Mouse (Mus musculus): ENCODE data around the gene Ttc38. TPM values are rescaled to one million over a fixed set of nuclear protein-coding genes. Genes with fewer than 3 reads are reported as not detected.
"Not testable (repeated sequence)": the region's sequence is repeated elsewhere in the genome, so short reads cannot be mapped to it uniquely, and the experiment has no call there.

Ttc38 gene
- polyA plus RNA-seq, 1 experiment from 2014 or later: 3.9 TPM

- Histone ChIP-seq H3K27ac (no peak overlapping the region), H3K4me3 (no peak overlapping the region), H3K9me3 (no peaks in the 10 kb centered on the region), H3K4me1 (peaks cover 7% of the 10 kb centered on the region), H3K27me3 (replicated peaks) (0 out of 2 replicates have a peak, but pooled peaks cover 3% of the 10 kb centered on the region), H3K4me2 (replicated peaks) (no peak overlapping the region), H3K9ac (no peak overlapping the region), H3K36me3 (no peaks in the 10 kb centered on the region)
- WGBS: 87% methylated on average over 4 of the region's 4 CpGs
- ATAC-seq (ENCODE audit: low FRiP score, low read depth): no peak
These were observed 4.0 kb upstream of the Ttc38 start for GRCm38 (mm10) chr15:85828071-85828470.

- Histone ChIP-seq H3K4me1 (peaks cover 7% of the 10 kb centered on the region), H3K4me2 (replicated peaks) (no peak overlapping the region), H3K36me3 (no peaks in the 10 kb centered on the region), H3K9me3 (no peaks in the 10 kb centered on the region), H3K9ac (no peak overlapping the region), H3K4me3 (no peak overlapping the region), H3K27me3 (replicated peaks) (0 out of 2 replicates have a peak, but pooled peaks cover 3% of the 10 kb centered on the region), H3K27ac (no peak overlapping the region)
- ATAC-seq (ENCODE audit: low FRiP score, low read depth): no peak
- 67% methylated on average over 5 of the region's 5 CpGs for WGBS
These were observed 2.6 kb upstream of the Ttc38 start for GRCm38 (mm10) chr15:85829470-85829869.

GRCm38 (mm10) chr15:85832599-85832998 is 493 bp downstream of the Ttc38 start:
- peak overlapping the region; percentile 56 for H3K4me3 ChIP-seq
- no peaks in the 10 kb centered on the region for H3K9me3 ChIP-seq
- peak overlapping the region; percentile 82 for H3K4me2 ChIP-seq (replicated peaks)
- ATAC-seq (ENCODE audit: low FRiP score, low read depth): no peak
- 0 out of 2 replicates have a peak, but pooled peaks cover 3% of the 10 kb centered on the region for H3K27me3 ChIP-seq (replicated peaks)
- H3K27ac ChIP-seq: no peak overlapping the region
- H3K4me1 ChIP-seq: peaks cover 7% of the 10 kb centered on the region
- H3K36me3 ChIP-seq: no peaks in the 10 kb centered on the region
- WGBS: 50% methylated on average over 8 of the region's 8 CpGs
- H3K9ac ChIP-seq: peak overlapping the region; percentile 61

- Histone ChIP-seq H3K9me3 (no peaks in the 10 kb centered on the region), H3K27ac (no peak overlapping the region), H3K4me2 (replicated peaks) (no peak overlapping the region), H3K36me3 (no peaks in the 10 kb centered on the region), H3K4me1 (peaks cover 7% of the 10 kb centered on the region), H3K9ac (no peak overlapping the region), H3K4me3 (no peak overlapping the region), H3K27me3 (replicated peaks) (no peaks in the 10 kb centered on the region)
- WGBS: 58% methylated on average over 3 of the region's 3 CpGs
- no peak for ATAC-seq (ENCODE audit: low FRiP score, low read depth)
These were observed 3.2 kb downstream of the Ttc38 start for GRCm38 (mm10) chr15:85835335-85835734.

- Histone ChIP-seq H3K36me3 (no peaks in the 10 kb centered on the region), H3K4me3 (no peak overlapping the region), H3K4me1 (peaks cover 5% of the 10 kb centered on the region), H3K9me3 (no peaks in the 10 kb centered on the region), H3K27me3 (replicated peaks) (no peaks in the 10 kb centered on the region), H3K27ac (no peak overlapping the region), H3K9ac (no peak overlapping the region), H3K4me2 (replicated peaks) (no peak overlapping the region)
- no peak for ATAC-seq (ENCODE audit: low FRiP score, low read depth)
- WGBS: 90% methylated on average over 5 of the region's 5 CpGs
These were observed 4.8 kb downstream of the Ttc38 start for GRCm38 (mm10) chr15:85836887-85837286.

GRCm38 (mm10) chr15:85840983-85841382 is 8.9 kb downstream of the Ttc38 start:
- no peaks in the 10 kb centered on the region for H3K27me3 ChIP-seq (replicated peaks)
- 35% methylated on average over 6 of the region's 6 CpGs for WGBS
- H3K36me3 ChIP-seq: no peaks in the 10 kb centered on the region
- H3K4me2 ChIP-seq (replicated peaks): no peak overlapping the region
- H3K9ac ChIP-seq: no peak overlapping the region
- no peak overlapping the region for H3K4me3 ChIP-seq
- ATAC-seq (ENCODE audit: low FRiP score, low read depth): no peak
- no peaks in the 10 kb centered on the region for H3K9me3 ChIP-seq
- H3K27ac ChIP-seq: no peak overlapping the region
- H3K4me1 ChIP-seq: no peaks in the 10 kb centered on the region

- no peaks in the 10 kb centered on the region for H3K36me3 ChIP-seq
- no peaks in the 10 kb centered on the region for H3K27me3 ChIP-seq (replicated peaks)
- no peak overlapping the region for H3K4me2 ChIP-seq (replicated peaks)
- no peak for ATAC-seq (ENCODE audit: low FRiP score, low read depth)
- H3K4me1 ChIP-seq: no peaks in the 10 kb centered on the region
- no peaks in the 10 kb centered on the region for H3K9me3 ChIP-seq
- 84% methylated on average over 5 of the region's 5 CpGs for WGBS
- no peak overlapping the region for H3K4me3 ChIP-seq
- no peak overlapping the region for H3K27ac ChIP-seq
- H3K9ac ChIP-seq: no peak overlapping the region
These were observed 9.8 kb downstream of the Ttc38 start for GRCm38 (mm10) chr15:85841796-85842360.

GRCm38 (mm10) chr15:85845071-85845470 is 13.0 kb downstream of the Ttc38 start:
- Histone ChIP-seq H3K36me3 (no peaks in the 10 kb centered on the region), H3K4me1 (no peaks in the 10 kb centered on the region), H3K9me3 (no peaks in the 10 kb centered on the region), H3K27ac (no peak overlapping the region), H3K4me2 (replicated peaks) (no peak overlapping the region), H3K9ac (no peak overlapping the region), H3K27me3 (replicated peaks) (no peaks in the 10 kb centered on the region), H3K4me3 (no peak overlapping the region)
- no peak for ATAC-seq (ENCODE audit: low FRiP score, low read depth)

GRCm38 (mm10) chr15:85851656-85852392 is 19.7 kb downstream of the Ttc38 start:
- ATAC-seq (ENCODE audit: low FRiP score, low read depth): no peak
- Histone ChIP-seq H3K4me1 (no peaks in the 10 kb centered on the region), H3K4me2 (replicated peaks) (no peak overlapping the region), H3K36me3 (no peaks in the 10 kb centered on the region), H3K27me3 (replicated peaks) (no peaks in the 10 kb centered on the region), H3K27ac (no peak overlapping the region), H3K9me3 (no peaks in the 10 kb centered on the region), H3K9ac (0 out of 2 replicates have a peak overlapping the region, but pooled peaks have one; percentile 8), H3K4me3 (no peak overlapping the region)
- WGBS: 82% methylated on average over 12 of the region's 12 CpGs

- Histone ChIP-seq H3K27me3 (replicated peaks) (no peaks in the 10 kb centered on the region), H3K4me2 (replicated peaks) (peak overlapping the region; percentile 87), H3K9me3 (no peaks in the 10 kb centered on the region), H3K27ac (peak overlapping the region; percentile 57; the same call in 1 of the 2 replicates), H3K4me1 (peaks cover 23% of the 10 kb centered on the region), H3K36me3 (peaks cover 22% of the 10 kb centered on the region), H3K9ac (peak overlapping the region; percentile 77), H3K4me3 (peak overlapping the region; percentile 71)
- 10% methylated on average over 15 of the region's 15 CpGs for WGBS
- ATAC-seq (ENCODE audit: low FRiP score, low read depth): peak; percentile 55; the same call in 1 of the 2 replicates
These were observed 26.9 kb downstream of the Ttc38 start for GRCm38 (mm10) chr15:85858980-85859489.

- Histone ChIP-seq H3K9me3 (no peaks in the 10 kb centered on the region), H3K4me2 (replicated peaks) (peak within 1 kb of the TSS; percentile 87), H3K27me3 (replicated peaks) (no peaks in the 10 kb centered on the region), H3K9ac (peak within 1 kb of the TSS; percentile 77), H3K4me3 (peak within 1 kb of the TSS; percentile 71), H3K36me3 (peaks cover 28% of the 10 kb centered on the region), H3K4me1 (peaks cover 23% of the 10 kb centered on the region), H3K27ac (peak within 1 kb of the TSS; percentile 57; the same call in 1 of the 2 replicates)
- ATAC-seq (ENCODE audit: low FRiP score, low read depth): peak; percentile 96
- WGBS: under 1% methylated on average over 42 of the region's 42 CpGs
These were observed 27.5 kb downstream of the Ttc38 start, which contains the start of gene Gtse1 for GRCm38 (mm10) chr15:85859490-85860031. TSS of gene Gtse1 (plus strand) at chr15:85859745.

- not testable (repeated sequence) for H3K4me2 ChIP-seq (replicated peaks); H3K4me3 ChIP-seq; ATAC-seq (ENCODE audit: low FRiP score, low read depth); H3K4me1 ChIP-seq; H3K27ac ChIP-seq; H3K27me3 ChIP-seq (replicated peaks); H3K9ac ChIP-seq; H3K9me3 ChIP-seq
- peaks cover 79% of the 10 kb centered on the region for H3K36me3 ChIP-seq
- WGBS: 94% methylated on average over 7 of the region's 7 CpGs
These were observed 33.8 kb downstream of the Ttc38 start for GRCm38 (mm10) chr15:85865913-85866312.
